Mouse (Mus musculus) lung, adult 18-20 months (tissue): ENCODE results near the gene Vldlr.

Experiments
- DNase-seq, 2 experiments: peaks; one replicate each; pipeline ENCODE4 v3.0.0; 2022; ENCODE audit warnings: mixed read lengths in 2 of 2

Vldlr gene

DNA sequence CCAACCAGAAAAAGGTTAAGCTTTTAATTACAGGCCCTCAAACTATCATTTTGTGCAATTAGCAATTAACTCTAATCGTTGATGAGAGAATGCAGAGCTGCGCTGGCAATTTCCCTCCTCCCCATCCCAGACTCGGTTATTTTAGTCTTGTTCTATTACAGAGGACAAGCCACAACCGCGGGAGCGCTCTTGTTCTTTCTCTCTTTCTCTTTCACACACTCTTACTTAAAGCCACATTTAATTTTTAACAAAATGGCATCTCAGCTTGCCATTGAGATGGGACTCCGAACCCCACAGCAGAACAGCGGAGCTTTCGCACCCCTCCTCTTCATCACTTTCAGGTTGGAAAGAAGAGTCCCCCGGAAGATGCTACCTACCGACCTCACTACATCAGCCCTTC lies at the start of gene Vldlr:
Gene Vldlr (plus strand): TSS at position 167 of the 400 bp plus-strand sequence.
- no peak for DNase-seq

DNA sequence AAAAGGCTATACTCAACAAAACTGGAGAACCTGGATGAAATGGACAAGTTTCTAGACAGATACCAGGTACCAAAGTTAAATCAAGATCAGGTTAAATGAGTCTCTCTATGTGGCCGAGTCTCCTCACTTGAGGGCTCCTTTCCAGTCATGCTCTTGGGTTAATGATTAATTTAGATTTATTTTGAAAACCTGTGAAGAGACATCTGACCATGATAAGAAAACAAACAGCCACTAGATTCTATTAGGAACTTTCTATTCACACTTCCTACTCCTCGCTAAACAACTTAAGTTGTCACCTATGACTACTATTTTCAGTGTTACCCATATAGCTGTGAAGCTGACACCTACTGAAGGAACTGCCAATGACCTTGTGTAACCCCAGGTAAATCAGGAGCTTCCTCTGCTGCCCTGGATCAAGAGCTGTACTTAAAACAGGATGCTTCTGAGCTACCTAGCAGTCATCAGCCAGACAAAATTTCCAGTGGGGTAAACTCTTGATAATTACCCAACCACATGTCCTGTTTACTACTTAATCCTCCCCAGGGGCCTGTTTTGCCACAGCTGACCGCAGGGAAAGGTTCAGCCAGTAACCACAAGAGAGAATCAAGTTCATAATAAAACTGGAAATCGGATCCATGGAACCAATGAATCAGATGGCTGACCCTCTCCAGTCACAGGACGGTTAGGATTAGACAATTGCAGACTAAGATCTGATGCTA lies 48.5 kb upstream of the Vldlr start:
- DNase-seq = no peak

DNA sequence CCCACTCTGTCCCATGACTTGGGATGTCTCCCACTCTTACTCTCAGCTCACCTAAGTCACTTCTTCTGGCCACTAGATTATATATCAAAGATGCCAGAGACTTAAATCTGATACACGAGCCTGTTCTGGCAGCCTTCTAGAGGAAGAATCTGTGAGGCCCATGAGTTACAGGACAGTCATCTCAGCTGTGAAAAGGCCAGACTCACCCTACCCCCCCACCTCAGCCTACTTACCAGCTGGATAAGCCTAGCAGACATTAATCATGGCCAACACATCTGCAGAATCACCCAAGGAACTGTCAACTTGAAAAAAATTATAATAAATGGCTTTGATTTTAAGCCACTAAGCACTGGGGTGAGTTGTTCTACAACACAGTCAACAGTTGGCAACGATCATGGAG lies 42.4 kb upstream of the Vldlr start:
- no peak for DNase-seq

DNA sequence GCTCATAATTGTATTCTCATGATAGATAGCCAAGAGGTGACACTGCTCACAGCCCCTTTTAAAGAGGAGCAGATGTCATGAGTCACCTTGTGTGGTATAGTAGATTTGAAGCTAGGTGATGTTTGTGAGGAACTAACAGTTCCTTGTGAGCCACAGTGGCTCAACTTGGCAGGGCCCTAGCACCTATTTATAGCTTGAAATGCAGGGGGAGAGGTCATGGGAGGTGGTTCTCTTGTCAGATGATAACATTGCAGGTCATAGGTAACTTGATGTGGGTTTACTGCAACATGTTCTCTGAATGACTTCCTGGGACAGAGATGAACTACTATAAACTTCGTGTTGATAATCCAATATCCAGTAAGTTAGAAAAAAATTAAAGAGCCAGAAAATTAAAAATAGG lies 40.7 kb upstream of the Vldlr start:
- DNase-seq = no peak

DNA sequence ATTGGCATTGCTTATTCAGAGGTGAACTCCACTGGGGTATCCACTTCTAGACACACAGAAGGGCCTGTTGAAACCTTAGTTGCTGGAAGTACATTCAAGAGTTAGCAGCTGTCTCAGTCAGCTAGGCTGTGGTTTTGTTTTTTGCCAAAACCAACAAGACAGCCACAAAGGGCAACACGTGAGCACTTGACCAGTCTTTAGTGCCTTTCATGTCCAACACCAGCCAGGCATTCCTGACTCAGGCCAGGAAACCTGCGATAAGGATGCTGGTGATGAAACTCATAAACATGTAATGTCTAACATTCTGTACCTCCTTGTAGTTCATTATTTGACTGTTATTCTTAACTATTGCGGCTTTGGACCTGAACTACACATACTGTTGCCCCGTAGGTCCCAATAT lies 39.7 kb upstream of the Vldlr start:
- peak; percentile 79 to 83 for DNase-seq

DNA sequence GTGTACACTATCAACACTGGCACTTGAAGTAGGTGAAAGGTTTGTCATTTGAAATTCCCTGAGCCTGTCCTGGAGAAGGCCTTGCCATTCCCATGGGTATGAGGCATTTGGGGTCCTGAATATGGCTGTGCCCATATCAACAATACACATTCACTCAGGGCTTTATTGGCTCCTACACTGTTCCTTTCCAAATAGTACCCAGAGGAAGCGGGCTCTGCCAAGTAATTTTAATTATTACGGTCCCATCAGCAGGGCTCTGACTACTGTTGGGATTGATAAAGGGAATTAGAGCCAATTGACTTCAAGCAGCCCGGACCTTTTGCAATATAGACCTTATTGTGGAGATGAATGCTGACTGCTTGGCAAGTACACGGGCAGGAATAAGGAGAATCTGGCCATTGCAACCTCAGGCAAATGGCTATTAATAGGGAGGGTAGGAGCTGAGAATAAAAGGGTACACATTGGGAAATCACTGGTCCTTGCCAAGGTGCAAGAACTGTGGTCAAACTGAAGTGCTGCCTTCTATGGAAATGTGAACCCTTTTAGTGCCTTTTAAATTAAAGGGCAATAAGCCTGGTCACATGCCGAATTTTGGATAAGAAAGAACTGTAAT lies 38.0 kb upstream of the Vldlr start:
- DNase-seq = peak; percentile 43 to 72

DNA sequence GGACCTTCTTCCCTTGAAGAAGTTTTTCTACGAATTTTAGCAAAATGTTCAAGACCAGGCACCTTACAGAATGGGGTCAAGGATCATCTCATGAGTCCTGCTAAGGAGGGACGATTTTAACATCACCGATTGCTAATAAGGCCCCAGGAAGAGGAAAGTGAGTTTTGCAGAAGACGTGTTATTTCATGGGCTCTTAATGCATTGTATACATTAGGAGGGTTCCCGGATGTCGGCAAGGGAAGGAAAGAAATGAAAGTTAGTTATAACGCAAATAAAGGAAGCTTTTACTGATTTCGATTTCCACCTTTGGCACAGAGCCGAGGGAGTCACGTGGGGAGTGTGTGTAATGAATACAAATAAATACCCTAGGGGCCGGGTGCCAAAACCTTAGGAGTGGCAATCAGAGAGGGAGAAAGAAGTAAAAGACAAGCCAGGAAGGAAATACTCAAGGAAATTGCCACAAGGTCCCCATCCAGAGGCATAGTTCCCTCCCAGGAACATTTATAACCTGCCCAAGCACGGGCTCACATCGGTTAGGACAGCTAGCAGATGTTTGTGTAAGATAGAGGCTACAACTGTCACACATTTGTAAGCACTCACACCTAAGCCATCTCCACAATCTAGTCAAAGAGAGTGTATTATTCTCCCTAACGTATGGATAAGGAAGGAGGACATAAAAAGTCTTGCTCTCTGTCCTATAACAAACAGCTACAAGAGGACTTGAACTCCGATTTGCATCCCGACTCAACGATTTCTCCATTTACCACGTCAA lies 35.7 kb upstream of the Vldlr start:
- DNase-seq = peak; percentile 78 to 82

DNA sequence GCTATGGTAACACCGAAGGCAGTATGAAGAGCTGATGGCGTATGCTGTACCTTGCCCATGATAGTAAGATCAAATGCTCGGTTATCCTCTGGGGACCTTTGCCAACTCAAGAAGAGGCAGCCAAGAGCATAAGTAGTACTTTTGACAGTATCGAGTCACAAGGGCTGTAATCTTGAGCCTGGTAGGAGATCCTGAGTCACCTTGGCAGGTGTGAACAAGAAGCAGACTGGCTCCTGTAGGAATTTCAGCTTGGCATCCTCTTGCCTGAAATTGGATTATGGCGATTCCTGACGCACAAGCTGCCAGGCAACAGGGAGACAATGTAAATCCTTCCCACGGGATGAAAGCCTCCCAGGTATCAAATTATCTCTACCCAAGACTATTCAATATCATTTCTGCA lies 32.8 kb upstream of the Vldlr start:
- DNase-seq = no peak

DNA sequence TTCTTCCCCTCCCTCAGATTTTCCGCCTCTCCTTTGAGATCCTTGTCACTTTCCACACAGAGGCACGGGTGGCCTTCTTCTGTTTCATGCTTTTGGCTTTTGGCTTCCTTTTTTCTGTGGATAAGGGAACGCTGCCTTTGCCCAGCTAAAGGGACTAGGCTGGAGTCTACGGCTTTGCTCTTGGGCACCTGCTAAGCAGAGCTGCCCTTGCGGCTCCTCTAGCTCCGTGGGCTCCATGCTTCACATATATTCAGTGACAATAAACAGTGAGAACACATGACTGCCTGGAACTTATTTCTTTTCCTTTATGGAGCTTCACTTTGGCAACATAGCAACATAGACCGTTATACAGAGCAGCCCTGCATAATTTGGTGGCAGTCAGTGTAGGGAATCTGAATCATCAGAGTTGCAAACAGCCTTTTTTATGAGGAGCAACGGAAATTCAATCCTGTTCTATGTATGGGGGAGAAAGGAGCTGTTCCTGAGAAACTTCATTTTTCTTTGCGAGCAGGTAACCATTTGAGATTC lies 12.5 kb upstream of the Vldlr start:
- no peak for DNase-seq

DNA sequence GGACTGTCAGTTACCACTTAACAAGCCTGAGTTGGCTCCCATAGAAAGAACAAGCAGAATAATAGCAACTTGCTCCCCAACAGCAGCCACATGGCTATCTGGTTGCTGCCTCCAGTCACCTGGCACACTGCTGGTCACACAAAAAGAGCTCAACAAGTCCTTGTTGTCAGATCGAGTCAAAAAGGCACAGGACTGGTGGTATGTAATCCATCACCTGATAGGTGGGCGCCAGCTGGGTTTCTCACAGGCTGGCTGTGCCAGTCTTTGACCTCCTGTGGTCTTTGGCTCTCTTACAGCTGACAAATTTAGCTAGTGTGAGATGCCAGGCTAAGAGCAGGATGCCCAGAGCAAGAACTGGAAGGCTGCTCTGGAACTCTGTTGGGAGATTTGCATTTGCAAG lies 5.3 kb upstream of the Vldlr start:
- no peak for DNase-seq

DNA sequence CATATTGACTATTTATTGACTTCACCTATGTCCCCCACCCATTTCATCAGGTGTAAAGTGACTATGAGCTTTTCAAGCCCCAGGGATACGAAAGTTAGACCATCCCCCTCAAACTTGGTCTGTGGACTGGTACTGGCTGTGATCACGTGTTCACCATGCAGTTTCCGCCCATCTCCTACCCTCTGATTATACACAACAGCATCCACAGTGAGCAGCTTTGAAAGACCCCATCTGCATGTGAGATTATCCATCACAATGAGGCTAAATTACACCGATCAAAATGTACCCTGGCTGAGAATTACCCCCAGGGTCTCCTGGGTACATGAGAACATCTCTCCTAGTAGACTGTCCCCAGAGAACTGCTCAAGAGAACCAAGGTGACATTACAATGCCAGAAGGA lies 688 bp upstream of the Vldlr start:
- DNase-seq = no peak

DNA sequence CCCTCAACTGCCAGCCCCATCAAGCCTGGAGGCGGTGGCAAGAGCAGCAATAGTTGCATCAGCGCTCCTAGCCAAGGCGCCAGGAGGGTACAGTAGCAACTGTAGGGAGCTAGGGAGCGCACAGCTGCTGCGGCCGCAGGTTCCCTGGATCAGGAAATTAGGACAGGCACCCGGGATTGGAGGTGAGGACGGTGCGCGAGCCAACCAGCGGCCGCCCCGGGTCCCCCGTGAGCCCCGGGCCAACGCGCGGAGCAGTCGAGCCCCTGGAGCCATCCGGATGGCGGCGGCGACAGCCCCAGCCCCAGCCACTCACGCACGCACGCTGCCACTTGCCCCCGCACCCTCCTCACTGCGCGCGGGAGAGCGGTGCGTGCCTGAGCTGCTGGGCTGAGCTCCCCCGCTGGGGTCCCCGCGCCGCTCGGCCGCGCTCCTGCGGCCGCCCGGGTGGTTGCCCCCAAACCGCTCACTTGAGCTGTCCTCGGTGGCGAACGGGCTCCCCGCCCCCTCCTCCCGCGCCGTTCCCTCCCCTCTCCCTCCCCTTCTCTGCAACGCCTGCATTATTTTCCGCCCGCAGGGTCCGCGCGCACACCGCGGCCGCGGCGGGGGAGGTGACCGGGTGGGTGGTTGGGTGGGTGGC lies 601 bp downstream of the Vldlr start:
- DNase-seq = peak; percentile 52 to 70

DNA sequence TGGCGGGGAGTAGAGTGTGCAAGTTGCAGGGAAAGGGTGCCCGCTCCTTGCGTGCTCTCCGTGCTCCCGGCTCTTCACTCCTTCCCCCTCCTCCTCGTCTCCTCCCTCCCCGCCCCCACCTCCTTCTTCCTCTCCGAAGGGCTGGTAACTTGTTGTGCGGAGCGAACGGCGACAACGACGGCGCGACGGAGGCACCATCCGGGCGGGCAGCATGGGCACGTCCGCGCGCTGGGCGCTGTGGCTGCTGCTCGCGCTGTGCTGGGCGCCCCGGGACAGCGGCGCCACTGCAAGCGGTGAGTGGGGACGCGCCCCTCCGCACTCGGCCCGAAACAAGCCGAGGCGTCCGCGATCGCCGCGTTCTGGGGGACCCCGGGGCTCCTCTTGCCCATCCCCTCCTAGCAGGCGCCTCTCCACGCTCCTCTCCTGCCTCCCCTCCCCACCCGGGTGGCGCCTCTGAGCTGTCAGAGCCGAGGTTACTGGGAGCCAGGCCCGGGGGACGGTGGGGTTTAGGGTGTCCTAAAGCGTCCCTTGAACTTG lies 1.2 kb downstream of the Vldlr start:
- peak; percentile 33 to 34 for DNase-seq

DNA sequence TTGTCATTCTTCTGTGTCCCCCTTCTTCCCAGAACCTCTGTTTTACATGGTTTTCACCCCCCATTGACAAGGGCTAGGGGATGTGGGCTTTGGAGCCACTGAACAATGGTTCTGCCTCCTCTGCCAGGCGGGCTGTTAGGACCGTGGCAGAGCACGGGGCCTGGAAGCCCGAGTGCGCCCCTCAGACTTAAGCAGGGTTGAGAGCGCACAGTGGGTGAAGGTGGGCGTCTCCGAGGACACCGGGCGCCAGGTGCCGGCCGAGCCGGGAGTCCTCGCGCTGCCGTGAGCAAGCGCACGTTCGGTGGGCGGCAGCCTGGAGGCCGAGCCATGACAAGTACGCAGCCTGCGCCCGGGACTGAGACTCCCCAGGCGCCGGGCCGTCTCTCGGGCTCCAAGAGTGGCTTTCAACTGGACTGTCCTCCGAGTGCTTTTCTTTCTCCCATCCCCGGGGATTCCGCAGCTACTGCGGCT lies 1.7 kb downstream of the Vldlr start:
- DNase-seq = peak; percentile 30 to 34

DNA sequence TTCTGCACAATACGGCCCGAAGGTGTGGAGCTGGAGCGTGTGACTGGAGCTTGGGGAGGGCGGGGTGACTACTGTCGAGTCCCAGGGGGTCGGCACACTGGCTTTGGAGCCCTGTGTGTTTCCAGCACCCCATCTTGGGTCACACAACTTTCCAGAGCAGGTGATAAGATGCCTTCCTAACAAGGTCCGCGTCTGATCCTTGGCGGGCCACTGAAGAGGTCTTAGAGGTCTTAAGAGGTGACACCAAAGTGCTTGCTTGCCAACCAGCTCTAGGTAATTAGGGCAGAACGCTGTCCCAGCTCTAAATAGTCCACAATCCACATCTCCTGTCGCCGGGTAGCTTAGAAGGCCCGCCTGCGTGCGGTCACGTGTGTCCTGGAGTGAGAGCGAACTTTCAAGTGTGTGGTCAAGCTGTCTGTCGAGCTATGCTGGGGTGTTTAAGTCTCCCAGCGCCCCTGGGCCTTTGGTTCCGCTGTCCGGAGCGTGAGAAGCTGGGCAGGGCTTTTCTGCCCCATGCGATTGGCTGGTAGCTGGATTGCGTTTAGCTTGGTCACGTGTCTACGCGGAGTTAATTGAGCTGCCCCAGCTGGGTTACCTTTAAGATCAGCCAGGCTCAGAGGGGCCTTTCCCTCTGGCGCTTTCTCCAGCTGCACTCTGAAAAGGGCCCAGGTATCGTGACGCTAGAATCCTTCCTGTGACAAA lies 2.4 kb downstream of the Vldlr start:
- DNase-seq = peak; percentile 90 to 92

DNA sequence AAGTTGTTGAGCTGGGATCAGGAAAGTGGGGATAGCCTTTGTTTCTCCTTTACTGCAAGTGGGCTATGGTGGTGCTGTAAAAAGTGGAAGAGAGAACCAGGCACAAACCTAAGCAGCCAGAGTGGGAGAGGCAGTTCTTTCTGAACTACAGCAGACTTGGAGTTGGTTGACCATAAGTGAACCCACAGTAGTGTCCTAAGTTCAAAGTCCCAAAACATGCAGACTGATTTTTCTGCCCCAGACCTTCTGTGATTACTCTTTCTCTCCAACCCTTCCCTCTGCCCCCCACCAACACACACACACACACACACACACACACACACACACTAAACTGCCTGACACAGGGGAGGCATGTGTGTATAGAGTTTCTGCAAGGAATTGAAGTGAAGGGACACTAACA lies 3.3 kb downstream of the Vldlr start:
- DNase-seq = no peak

DNA sequence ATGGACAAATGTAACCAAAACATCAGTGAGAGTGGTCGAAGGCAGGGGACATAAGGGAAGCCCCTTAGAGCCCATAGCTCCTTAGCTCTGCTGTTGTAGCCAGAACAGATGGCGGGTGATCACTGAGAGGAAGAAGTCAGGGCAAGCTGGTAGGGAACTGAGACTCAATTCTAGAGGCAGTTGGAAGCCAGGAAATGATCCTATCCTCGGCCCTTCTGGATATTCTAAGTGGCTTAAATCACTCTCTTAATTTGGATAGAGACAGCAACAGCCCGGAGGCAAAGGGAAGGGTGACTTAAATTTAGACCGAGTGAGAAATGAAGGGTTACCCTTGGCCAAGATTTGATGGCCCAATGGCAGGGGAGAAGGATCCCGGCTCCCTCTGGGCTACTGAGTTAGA lies 6.8 kb downstream of the Vldlr start:
- DNase-seq = no peak

DNA sequence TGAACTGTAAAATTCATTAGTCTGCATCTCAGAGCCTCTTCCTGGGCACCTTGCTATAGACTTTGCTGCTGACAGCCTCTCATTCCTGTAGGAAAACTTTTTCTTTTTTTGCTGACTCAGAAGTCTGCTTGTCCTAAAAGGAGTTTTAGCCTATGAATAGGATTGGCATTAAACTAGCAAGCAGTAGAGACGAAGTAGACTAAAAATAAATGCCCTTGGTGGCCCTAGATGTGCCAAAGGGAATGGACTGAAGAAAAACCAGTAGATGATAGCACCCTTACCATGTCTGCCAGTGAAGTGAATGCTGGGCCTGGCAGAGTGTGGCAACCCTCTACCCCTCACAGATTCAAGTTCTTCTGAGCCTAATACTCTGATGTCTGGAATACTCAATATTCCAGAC lies 8.1 kb downstream of the Vldlr start:
- no peak for DNase-seq

DNA sequence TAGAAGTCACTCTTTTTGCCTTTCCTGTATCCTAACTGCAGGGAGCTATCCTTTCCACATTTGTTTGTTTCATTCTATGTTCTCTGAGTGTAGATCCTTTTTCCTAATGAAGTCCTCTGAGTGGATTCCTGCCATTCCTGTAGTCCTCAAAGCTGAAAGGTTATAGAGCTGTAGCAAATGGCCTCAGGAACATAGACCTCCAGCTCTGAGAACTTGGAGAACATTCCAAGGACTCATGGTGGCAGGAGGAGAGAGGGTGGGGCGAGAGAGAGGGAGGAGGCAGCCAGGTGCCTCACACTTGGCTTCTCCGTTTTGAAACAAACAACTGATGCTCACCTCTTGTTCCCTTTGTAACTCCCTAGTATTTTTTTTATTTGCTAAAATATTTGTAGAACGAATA lies 10.3 kb downstream of the Vldlr start:
- DNase-seq = peak; percentile 26 to 49

DNA sequence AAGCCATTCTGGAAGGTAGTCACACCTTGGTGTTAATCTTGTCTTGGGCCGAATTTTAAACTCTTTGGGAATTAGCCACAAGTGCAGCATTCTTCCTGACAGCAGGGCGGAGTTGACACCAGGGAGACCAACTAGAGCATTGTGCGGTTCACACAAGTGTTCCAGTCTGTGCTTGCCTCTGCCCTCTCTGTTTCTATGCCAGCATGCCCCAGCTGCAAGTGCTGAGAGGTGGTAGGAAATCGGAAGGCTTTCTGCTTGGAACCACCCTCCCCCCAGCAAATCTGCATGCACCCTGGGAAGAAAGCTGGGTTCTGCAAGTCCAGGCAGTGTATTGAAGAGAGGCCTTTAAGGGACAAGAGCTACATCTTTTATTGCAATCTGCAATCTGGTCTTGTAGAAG lies 10.8 kb downstream of the Vldlr start:
- DNase-seq = no peak

DNA sequence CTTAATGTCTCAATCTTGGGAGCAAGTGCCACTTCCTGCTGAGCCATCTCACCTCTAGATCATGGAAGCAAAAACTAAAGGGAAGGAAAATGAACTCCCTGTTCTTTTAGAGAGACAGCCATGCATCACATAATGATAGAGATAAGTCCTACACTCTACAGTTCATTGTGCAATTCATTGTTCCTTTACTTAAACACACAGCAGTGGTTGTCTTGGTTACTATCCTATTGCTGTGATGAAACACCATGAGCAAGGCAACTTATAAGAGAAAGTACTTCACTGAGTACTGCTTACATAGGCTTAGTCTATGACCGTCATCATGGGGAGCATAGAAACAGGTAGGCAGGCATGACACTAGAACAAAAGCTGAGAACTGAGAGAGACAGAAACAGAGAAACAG lies 12.0 kb downstream of the Vldlr start:
- DNase-seq = no peak

DNA sequence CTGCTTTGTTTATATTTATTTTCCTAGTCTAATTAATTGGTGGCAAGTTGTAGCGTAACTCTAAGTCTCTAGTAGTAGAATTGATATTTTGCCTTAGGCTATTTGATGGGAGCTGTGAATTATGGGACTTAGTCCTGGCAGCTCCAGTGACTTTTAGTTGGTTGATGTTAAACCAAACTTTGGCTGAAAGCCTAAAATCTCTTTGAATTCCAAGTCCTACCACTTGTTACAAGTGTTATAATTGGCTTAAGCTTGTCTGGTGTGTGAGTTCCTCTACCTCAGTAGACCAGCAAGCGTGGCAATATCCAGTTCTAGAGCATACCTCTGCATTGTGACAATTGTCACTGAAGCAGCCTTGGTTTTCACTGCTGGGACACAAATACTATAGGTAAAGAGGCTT lies 17.1 kb downstream of the Vldlr start:
- DNase-seq = no peak
